Mouse (Mus musculus): Measurements from ENCODE around the gene Klk1b16.
"Not testable (repeated sequence)": the region's sequence is repeated elsewhere in the genome, so short reads cannot be mapped to it uniquely, and the experiment has no call there.

The Klk1b16 gene

GRCm38 (mm10) chr7:44136467-44136866 is at the start of gene Klk1b16:
TSS of gene Klk1b16 (plus strand) at chr7:44136767.
- no peak for DNase-seq

DNA sequence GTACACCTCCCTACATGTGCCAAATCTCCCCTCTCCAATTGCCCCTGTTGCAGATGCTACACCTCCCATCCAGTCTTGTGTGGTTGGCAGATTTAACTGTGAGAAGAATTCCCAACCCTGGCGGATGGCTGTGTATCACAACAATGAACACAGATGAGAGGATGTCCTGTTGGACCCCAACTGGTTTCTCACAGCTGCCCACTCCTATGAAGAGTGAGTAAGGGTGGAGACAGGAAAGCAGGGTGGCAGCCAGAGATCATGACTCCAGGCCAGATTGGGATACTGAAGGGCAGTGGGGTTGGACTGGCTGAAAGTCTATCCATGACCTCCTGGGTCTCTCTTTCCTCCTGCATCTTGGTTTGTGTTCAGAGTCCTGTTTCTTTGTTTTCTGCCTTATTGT is 40.5 kb upstream of the Klk1b16 start:
- DNase-seq = no peak

GRCm38 (mm10) chr7:44102028-44102427 is 34.5 kb upstream of the Klk1b16 start, which contains the start of gene Klk1b21:
TSS of gene Klk1b21 (plus strand) at chr7:44102328.
- not testable (repeated sequence) for DNase-seq

- DNase-seq = no peak
Measured at GRCm38 (mm10) chr7:44112373-44112772, 24.2 kb upstream of the Klk1b16 start, which contains the start of gene Klk1b22. TSS of gene Klk1b22 (plus strand) at chr7:44112673.

DNA sequence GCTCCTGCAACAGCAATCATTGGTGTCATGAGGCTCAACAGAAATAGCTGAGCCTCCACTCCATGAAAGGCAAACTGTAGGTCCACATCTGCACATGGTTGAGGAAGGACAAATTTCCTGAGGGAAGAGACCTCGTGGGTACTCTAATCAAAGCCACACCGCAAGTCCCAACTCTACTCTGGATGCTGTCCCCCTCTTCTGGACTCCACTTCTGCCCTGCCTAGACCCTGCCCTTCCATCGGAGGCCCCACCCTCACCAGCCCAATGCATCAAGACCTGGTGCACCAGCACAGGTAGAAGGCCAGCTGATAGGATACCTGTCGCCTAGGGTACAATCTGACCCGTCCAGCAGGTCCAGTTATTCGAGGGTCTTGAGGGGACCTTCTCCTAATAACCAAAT is 13.1 kb upstream of the Klk1b16 start:
- no peak for DNase-seq

GRCm38 (mm10) chr7:44179299-44180045 is 42.9 kb downstream of the Klk1b16 start:
- no peak for DNase-seq

DNA sequence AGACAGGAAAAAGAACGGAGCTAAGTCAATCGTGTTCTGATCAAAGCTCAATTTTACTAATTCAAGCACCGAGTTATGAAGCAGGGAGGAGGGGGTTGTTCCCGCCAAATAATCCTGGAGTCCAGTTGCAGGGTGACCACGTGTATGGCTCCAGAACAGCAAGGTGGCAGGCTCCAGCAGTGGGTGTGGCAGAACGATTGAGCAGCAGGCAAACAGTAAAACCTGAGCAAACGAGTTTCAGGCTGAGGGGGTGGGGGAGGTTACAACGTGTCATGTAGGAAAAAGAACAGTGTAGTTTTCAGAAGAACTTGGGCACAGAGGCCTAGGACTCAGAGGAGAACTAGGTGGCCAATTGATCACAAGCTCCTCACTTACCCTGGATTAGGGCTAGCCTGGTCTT is 49.9 kb downstream of the Klk1b16 start:
- not testable (repeated sequence) for DNase-seq

- DNase-seq = not testable (repeated sequence)
Measured at GRCm38 (mm10) chr7:44187936-44188335, 51.4 kb downstream of the Klk1b16 start, which contains the start of gene Klk1b24. TSS of gene Klk1b24 (plus strand) at chr7:44188236.
